Mouse (Mus musculus) heart, adult 2 months (tissue): ENCODE data around the gene Helt.

Experiments
- CTCF ChIP-seq: fragments of 200-600 bp; IDR thresholded peaks from 2 replicates; pipeline ENCODE4 v1.8.1; 2022; ENCODE audit warnings: antibody characterized with exemption, mild to moderate bottlenecking, moderate library complexity
- EP300 ChIP-seq: fragments of 200-500 bp; IDR thresholded peaks from 2 replicates; pipeline ENCODE4 v1.6.1; 2011; ENCODE audit warnings: low read depth, low read length, control low read depth; ENCODE audit not compliant: insufficient read depth
- POLR2A ChIP-seq: fragments of 200-500 bp; IDR thresholded peaks from 2 replicates; pipeline ENCODE4 v1.6.1; 2011; ENCODE audit warnings: mild to moderate bottlenecking, low read depth, low read length, control low read depth; ENCODE audit not compliant: insufficient read depth

DNA sequence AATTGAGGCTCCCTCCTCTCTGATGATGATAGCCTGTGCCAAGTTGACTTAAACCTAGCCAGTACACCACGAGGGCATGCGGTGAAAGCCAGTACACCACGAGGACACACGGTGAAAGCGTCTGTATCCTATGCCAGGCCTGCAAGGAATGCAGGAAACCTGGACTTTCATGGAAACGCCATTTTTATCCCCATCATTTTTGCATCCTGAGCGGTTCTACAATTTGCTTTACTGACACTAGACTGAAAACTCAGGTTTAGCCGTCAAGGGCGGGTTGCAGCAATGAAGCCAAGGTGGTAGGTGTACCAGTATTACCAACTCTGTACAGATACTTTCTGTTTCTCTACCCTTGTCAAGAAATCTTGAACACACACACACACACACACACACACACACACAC lies 7.7 kb upstream of the Helt start:
- no peak for TF ChIP-seq EP300
- TF ChIP-seq POLR2A, result no peak
- no peak for TF ChIP-seq CTCF
